Mouse (Mus musculus) lung, postnatal 14 days (tissue): ENCODE data around the gene Pemt.
A peak's percentile ranks its signal among the peaks of the same experiment; 100 is the strongest.

Experiments used
- DNase-seq: peaks from one replicate; pipeline ENCODE4 v3.0.0; 2021

Pemt gene

GRCm38 (mm10) chr11:59941391-59941790 is 104.9 kb downstream of the Pemt start:
- no peak for DNase-seq

- no peak for DNase-seq
Measured at GRCm38 (mm10) chr11:59940645-59941044, 105.6 kb downstream of the Pemt start.

GRCm38 (mm10) chr11:59939821-59940220 is 106.5 kb downstream of the Pemt start:
- no peak for DNase-seq

GRCm38 (mm10) chr11:59937615-59938014 is 108.7 kb downstream of the Pemt start:
- no peak for DNase-seq

- no peak for DNase-seq
Measured at GRCm38 (mm10) chr11:59937023-59937422, 109.3 kb downstream of the Pemt start.

GRCm38 (mm10) chr11:59933943-59934342 is 112.3 kb downstream of the Pemt start:
- DNase-seq = no peak

GRCm38 (mm10) chr11:59932560-59933337 is 113.5 kb downstream of the Pemt start:
- no peak for DNase-seq

GRCm38 (mm10) chr11:59930031-59930430 is 116.3 kb downstream of the Pemt start:
- no peak for DNase-seq

GRCm38 (mm10) chr11:59921265-59921664 is 125.0 kb downstream of the Pemt start:
- DNase-seq = peak; percentile 46
